Mouse (Mus musculus): ENCODE results near the gene Etv6.

Gene Etv6

GRCm38 (mm10) chr6:134208180-134208952, 172.9 kb downstream of the Etv6 start:
- no peak for DNase-seq (ENCODE audit: low read depth)

DNA sequence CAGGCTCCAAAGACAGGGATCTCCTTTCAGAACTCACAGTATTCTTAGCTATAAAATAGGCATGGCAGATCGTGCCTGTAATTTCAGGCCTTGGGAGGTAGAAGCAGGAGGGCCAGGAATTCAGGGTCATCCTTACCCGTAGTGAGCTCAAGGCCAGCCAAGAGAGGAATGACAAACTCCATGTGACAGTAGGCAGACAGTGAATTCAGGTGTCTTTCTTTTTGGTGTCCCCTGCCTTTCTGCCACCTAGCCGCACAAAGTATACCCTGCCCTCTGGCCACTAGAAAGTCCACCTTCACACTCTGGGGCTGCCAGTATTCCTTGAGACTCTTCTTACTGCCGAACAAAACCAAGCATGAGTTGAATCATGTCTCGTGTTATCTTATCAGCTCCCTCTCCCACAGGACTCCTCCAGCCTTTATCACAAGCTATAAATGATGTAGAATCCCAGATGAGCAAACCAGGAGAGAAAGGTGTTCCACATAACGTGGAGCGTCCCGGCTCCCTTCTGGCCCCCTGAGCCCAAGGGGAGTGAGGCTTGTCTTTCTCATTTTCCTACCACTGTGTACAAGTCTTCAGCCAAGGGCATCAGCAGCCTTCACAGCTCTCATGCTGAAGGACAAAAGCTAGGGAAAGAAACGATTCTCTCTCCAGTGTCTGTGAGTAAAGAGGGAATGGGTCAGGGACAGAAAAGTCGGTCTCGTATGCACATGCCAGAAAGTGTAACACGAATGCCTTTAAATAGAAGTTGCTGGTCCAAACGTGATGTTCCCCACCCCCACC, 175.4 kb downstream of the Etv6 start:
- no peak for DNase-seq (ENCODE audit: low read depth)

GRCm38 (mm10) chr6:134211458-134211776, 175.9 kb downstream of the Etv6 start:
- no peak for DNase-seq (ENCODE audit: low read depth)

DNA sequence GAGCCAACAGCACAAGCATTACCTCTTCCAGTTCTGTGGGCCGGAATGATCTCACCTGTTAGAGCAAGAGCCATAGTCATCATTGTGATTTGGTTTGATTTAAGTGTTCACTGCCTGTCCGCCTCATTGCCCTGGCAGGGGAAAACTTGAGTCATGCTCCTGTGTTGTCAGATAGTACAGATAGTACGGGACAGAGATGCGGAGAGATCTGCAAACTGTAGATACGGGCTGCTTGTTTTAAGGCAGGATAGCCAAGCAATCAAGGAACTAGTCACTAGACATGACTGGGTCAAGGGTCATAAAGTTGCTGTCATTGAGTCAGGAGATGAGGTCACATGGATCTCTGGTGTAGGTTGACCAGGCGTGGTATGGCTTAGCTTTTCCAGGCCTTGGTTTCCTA, 182.2 kb downstream of the Etv6 start:
- DNase-seq (ENCODE audit: low read depth) = no peak

DNA sequence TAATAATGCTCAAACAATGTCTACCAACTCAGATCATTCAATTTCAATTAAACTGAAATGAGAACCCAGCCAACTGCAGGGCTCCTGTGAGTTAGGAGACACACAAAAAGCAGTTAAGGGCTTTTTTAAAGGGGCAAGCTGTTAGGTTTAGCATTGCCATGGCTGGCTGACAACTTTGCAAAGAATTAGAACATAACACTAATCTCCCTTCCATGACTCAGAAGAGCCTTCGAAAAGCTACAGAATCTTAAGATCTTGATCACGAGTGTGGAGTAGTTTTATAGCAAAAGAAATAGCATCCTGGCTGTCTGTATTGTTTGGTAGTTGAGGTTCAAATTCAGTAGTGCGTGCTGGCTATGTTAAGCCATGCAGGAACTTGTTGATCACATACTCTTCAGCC, 182.9 kb downstream of the Etv6 start:
- DNase-seq (ENCODE audit: low read depth) = no peak

- DNase-seq (ENCODE audit: low read depth) = no peak
Observed at GRCm38 (mm10) chr6:134219358-134219757, 183.9 kb downstream of the Etv6 start.

- peak; percentile 16 for DNase-seq (ENCODE audit: low read depth)
Observed at GRCm38 (mm10) chr6:134220209-134220777, 184.8 kb downstream of the Etv6 start.

DNA sequence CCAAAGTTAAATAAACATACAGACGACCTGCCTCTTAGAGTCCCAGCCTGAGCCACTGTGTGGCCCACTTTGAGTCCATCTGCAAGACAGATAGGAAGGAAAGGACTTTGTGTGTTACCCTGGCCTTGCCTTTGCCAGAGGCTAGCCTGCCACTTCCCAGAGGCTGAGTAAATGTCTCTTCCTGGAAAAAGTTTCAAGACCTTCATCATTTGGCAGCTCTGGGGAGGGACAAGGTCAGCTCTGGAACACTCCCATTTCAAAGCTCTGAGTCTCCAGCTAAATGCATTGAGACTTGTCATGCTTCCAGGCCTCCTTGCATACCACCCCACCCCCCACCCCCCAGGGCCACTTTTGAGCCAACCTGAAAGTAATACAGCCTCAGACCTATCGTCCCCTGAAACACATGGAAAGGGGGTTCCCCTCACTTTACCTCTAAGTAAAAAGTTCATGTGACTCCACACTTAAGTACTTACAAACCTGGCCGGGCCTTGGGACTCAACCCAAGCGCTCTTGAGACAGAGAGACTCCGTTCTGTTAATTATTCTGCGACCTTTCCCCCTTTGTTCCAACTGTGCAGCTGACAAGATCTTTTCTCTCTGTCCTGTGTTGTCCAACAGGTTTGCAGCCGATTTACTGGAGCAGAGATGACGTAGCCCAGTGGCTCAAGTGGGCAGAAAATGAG, 186.9 kb downstream of the Etv6 start:
- no peak for DNase-seq (ENCODE audit: low read depth)

DNA sequence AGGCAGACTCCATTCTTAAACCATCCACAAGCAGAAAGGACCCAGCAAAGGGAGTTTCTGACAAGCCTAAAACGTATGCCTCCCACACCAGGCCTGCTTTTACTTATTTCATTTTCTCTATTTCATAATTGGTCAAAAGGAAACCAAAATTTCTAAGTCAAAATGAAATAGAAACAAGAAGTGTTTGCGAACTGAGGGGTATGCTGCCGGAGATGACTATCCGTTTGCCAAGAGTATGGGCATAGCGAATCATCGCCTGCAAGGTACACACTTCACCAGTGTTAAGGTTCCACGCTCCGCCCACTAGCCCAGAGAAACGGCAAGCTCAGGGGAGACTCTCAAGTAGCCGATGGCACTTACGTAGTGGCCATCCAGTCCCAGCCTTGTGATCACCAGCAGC, 190.1 kb downstream of the Etv6 start:
- no peak for DNase-seq (ENCODE audit: low read depth)

DNA sequence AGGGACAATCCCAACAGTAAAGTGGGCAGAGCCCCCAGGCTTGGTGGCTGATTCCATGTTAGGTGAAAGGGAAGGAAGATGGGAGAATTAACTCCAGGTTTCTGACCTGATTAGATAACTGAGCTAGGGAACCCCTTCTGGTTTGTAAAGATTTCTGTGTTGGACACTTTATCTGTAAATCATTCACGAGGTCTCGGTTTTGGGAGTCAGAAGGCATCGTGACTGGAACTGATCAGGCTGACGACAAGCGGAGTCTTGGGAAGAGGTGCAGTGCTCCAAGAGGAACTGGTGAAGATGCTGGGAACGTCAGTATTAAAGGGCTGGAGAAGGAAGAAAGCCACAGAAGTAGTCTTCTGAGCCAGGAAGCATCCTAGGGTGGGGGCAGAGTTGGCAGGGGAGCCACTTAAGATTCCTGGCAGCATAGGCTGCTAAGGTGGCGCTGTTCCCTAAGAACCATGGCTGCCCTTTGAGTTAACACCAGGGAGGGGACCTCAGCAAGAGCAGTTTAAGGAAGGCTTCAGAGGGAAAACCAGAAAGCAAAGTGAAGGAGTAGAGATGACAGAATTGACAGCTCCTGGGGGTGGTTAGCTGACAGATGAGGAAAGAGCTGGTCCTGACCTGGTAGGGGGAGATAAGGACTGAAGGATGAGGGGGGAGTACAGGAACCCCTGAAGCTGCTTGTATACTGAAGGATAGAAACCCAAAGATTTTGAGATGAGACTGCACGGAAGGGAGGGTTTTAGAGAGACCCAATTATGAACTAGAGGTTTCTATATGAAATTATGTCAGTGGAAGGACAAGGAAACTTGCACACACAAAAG, 191.1 kb downstream of the Etv6 start:
- no peak for DNase-seq (ENCODE audit: low read depth)

- no peak for DNase-seq (ENCODE audit: low read depth)
Observed at GRCm38 (mm10) chr6:134236311-134236710, 200.8 kb downstream of the Etv6 start.

- no peak for DNase-seq (ENCODE audit: low read depth)
Observed at GRCm38 (mm10) chr6:134238455-134238854, 203.0 kb downstream of the Etv6 start.

- peak; percentile 30 for DNase-seq (ENCODE audit: low read depth)
Observed at GRCm38 (mm10) chr6:134240988-134241387, 205.5 kb downstream of the Etv6 start.

- DNase-seq (ENCODE audit: low read depth) = no peak
Observed at GRCm38 (mm10) chr6:134243119-134243518, 207.6 kb downstream of the Etv6 start.

DNA sequence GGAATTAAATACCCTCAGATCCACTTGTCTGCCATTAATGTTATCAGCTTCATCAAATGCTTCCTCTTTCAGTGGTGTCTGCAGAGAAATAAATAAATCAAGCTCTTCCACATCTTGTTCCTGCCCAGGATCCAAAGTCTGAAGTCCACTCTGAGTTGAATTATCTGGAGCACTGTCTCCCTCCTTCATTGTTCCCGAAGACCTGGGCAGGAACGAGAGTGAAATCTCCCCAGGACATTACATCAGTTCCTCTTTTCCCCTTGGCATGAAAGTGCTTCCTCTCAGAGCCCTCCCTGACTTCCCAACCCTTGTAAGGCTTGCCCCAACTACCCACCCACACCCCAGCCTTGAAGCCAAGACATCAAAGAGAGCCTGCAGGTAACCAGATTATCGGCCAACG, 208.0 kb downstream of the Etv6 start:
- DNase-seq (ENCODE audit: low read depth) = no peak

GRCm38 (mm10) chr6:134244071-134244470, 208.6 kb downstream of the Etv6 start:
- no peak for DNase-seq (ENCODE audit: low read depth)

GRCm38 (mm10) chr6:134246109-134246508, 210.6 kb downstream of the Etv6 start:
- DNase-seq (ENCODE audit: low read depth) = no peak

DNA sequence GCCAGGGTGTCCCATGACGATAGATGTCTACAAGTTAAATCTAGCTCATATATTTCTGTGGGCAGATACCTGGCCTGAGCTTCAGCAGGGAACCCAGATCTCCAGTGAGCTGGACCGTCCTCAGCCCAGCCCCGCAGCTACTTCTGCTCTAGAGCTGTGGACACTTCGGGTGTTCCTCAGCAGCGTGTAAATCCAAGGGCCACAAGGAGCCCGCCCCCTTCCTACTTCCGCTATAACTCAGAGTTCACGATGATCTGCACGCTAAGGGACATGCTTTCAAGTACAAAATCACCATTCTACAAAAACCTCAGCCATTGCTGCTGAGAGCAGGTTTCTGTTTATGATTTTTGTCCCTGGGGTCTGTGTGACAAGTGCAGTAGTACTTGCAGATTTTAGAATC, 211.8 kb downstream of the Etv6 start:
- peak; percentile 53 for DNase-seq (ENCODE audit: low read depth)

- no peak for DNase-seq (ENCODE audit: low read depth)
Observed at GRCm38 (mm10) chr6:134248720-134249119, 213.2 kb downstream of the Etv6 start.

- no peak for DNase-seq (ENCODE audit: low read depth)
Observed at GRCm38 (mm10) chr6:134250764-134251163, 215.3 kb downstream of the Etv6 start.

DNA sequence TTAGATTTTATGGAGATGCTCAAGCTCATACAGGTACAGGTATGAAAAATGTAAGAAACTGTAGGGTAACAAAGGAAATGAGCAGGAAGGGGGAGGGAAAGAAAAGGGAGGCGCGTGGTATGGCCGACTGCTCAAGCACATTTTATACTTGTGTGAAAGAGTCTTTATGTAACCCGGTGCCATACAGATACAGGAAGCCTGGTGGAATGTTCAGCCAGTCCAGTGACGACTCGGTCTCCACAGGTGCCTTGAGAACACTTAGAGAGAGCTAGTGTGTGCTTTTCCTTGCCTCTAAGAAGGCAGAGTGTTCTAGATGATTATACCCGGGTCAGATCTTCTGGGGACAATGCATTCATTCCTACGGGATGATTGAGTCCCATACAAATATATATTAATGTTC, 215.9 kb downstream of the Etv6 start:
- no peak for DNase-seq (ENCODE audit: low read depth)

All from naive thymus-derived CD4-positive, alpha-beta T cell, adult 2 months (primary cell).